Mouse (Mus musculus): ENCODE measurements around the gene Ldlr. TPM values are rescaled to one million over a fixed set of nuclear protein-coding genes. Genes with fewer than 3 reads are reported as not detected.

The Ldlr gene
- polyA plus RNA-seq (2014; fragmentation: Nextera tagmentation; extraction: Ambion mirVana): 18.9 and 22.1 TPM in 2 replicates

DNA sequence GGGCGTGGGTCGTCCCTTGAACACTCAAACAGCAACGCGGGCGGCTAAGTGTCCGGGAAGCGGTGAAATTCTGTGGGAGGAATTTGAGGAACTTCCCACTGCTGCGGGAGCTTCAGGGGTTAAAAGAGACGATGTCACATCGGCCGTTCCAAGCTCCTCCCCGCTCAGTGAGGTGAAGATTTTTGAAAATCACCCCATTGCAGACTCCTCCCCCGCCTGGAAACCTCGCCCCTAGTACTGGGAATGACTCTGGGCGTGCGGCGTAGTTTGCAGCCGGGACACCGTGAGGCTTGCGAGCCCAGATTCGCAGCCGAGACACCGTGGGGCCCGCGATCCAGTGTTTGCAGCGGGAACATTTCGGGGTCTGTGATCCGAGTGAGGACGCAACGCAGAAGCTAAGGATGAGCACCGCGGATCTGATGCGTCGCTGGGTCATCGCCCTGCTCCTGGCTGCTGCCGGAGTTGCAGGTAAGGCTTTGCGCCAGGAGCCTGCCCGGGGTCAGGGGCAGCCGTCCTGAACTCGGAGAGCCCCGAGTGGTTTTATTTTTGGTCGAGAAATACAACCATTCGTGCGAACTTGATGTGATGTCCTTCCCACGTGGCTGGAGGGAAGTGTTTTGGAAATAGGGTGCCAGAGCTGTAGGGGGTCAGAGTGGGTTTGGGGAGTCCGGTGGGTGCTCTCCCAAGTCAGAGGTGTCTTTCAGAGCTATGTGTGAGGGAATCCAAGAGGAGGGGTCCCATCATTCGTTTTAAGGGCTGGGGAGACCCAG is at the start of gene Ldlr:
Gene Ldlr (plus strand): TSS at position 107 of the 770 bp plus-strand sequence.
- under 1% methylated on average over 47 of the region's 47 CpGs for WGBS
- no peaks in the 10 kb centered on the region for H3K9me3 ChIP-seq (ENCODE audit: control insufficient read depth, low read length)
- peak within 1 kb of the TSS; percentile 82 for H3K4me2 ChIP-seq
- peak within 1 kb of the TSS; percentile 93 for H3K27ac ChIP-seq (ENCODE audit: low read depth, low read length)
- no peaks in the 10 kb centered on the region for H3K27me3 ChIP-seq (ENCODE audit: control insufficient read depth, insufficient read depth, low read length)
- ATAC-seq (ENCODE audit: low FRiP score) (peak; percentile 82), DNase-seq (ENCODE audit: low spot score, missing footprints) (peak; percentile 96)
- 0 out of 2 replicates have a peak, but pooled peaks cover 8% of the 10 kb centered on the region for H3K36me3 ChIP-seq (ENCODE audit: control insufficient read depth, insufficient read depth, low read length)
- peaks cover 17% of the 10 kb centered on the region for H3K4me1 ChIP-seq (ENCODE audit: control insufficient read depth, insufficient read depth, low read length)
- H3K9ac ChIP-seq (ENCODE audit: low read length): peak within 1 kb of the TSS; percentile 74
- peak within 1 kb of the TSS; percentile 66 for H3K4me3 ChIP-seq (ENCODE audit: low read depth, low read length)

DNA sequence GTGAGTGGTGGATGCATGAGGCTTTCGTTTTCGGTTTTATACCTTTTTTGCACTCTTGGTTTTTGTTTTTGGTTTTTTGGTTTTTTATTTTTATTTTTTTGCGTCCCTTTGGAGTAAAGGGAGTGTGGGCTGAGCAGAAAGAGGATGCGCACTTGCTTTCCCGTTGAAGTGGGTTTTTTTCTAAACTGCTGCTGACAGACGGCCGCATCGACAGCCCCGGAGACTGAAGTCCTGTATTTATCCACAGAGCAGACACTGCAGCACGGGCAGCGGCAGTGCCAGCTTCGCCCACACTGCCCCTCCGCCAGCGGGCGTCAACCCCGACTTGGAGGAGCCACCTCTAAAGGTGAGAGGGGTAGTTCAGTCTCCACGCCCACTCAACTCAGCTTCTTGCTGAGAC is 45.6 kb upstream of the Ldlr start:
- Histone ChIP-seq H3K4me1 (ENCODE audit: control insufficient read depth, insufficient read depth, low read length) (no peaks in the 10 kb centered on the region), H3K4me2 (no peak overlapping the region), H3K27ac (ENCODE audit: low read depth, low read length) (no peak overlapping the region), H3K36me3 (ENCODE audit: control insufficient read depth, insufficient read depth, low read length) (peaks cover 63% of the 10 kb centered on the region), H3K9ac (ENCODE audit: low read length) (no peak overlapping the region), H3K4me3 (ENCODE audit: low read depth, low read length) (no peak overlapping the region), H3K27me3 (ENCODE audit: control insufficient read depth, insufficient read depth, low read length) (no peaks in the 10 kb centered on the region), H3K9me3 (ENCODE audit: control insufficient read depth, low read length) (no peaks in the 10 kb centered on the region)
- ATAC-seq (ENCODE audit: low FRiP score) (no peak), DNase-seq (ENCODE audit: low spot score, missing footprints) (no peak)
- 97% methylated on average over 17 of the region's 17 CpGs for WGBS

GRCm38 (mm10) chr9:21680448-21680847 is 42.8 kb upstream of the Ldlr start:
- 92% methylated on average over 4 of the region's 4 CpGs for WGBS
- no peak for DNase-seq (ENCODE audit: low spot score, missing footprints)
- H3K27ac ChIP-seq (ENCODE audit: low read depth, low read length): no peak overlapping the region
- H3K4me3 ChIP-seq (ENCODE audit: low read depth, low read length): no peak overlapping the region
- ATAC-seq (ENCODE audit: low FRiP score): no peak
- H3K36me3 ChIP-seq (ENCODE audit: control insufficient read depth, insufficient read depth, low read length): peaks cover 53% of the 10 kb centered on the region
- H3K9ac ChIP-seq (ENCODE audit: low read length): no peak overlapping the region
- no peaks in the 10 kb centered on the region for H3K27me3 ChIP-seq (ENCODE audit: control insufficient read depth, insufficient read depth, low read length)
- H3K4me2 ChIP-seq: no peak overlapping the region
- H3K9me3 ChIP-seq (ENCODE audit: control insufficient read depth, low read length): no peaks in the 10 kb centered on the region
- H3K4me1 ChIP-seq (ENCODE audit: control insufficient read depth, insufficient read depth, low read length): no peaks in the 10 kb centered on the region

DNA sequence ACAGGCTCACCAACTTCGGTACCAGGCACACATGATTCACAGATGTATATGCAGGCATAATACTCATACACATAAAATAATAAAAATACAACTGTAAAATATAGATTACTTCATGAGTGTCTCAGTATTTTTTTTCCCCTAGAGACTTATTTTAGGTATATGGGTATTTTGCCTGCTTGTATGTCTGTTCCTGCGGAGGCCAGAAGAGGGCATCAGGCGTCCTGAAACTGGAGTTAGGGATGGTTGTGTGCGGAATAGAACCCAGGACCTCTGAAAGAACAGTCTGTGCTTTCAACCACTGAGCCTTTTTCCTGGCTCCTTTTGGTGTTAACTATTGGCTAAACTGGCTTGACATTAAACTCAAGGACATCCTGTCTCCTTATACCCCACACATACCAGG is 40.5 kb upstream of the Ldlr start:
- H3K4me1 ChIP-seq (ENCODE audit: control insufficient read depth, insufficient read depth, low read length): no peaks in the 10 kb centered on the region
- WGBS: 83% methylated on average over 4 of the region's 4 CpGs
- no peaks in the 10 kb centered on the region for H3K9me3 ChIP-seq (ENCODE audit: control insufficient read depth, low read length)
- peaks cover 54% of the 10 kb centered on the region for H3K36me3 ChIP-seq (ENCODE audit: control insufficient read depth, insufficient read depth, low read length)
- ATAC-seq (ENCODE audit: low FRiP score) (no peak), DNase-seq (ENCODE audit: low spot score, missing footprints) (no peak)
- H3K27ac ChIP-seq (ENCODE audit: low read depth, low read length): no peak overlapping the region
- H3K4me2 ChIP-seq: no peak overlapping the region
- H3K27me3 ChIP-seq (ENCODE audit: control insufficient read depth, insufficient read depth, low read length): no peaks in the 10 kb centered on the region
- no peak overlapping the region for H3K9ac ChIP-seq (ENCODE audit: low read length)
- H3K4me3 ChIP-seq (ENCODE audit: low read depth, low read length): no peak overlapping the region

DNA sequence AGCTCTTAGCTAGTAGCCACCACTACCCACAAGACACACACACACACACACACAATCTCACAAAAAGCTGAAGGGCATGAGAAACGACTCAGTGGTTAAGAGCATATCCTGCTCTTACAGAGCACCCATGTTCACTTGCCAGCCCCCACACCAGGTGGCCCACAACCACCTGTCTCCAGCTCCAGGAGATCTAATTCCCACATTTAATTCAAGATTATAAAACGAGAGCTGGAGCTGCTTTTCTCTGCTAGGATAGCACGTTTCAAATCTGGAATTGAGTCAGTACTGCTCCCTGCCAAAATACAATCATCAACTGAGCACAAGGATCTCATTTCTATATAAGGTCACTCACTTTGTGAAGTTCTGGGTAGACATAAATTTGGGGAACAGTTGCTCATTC is 39.4 kb upstream of the Ldlr start:
- Histone ChIP-seq H3K27me3 (ENCODE audit: control insufficient read depth, insufficient read depth, low read length) (no peaks in the 10 kb centered on the region), H3K4me1 (ENCODE audit: control insufficient read depth, insufficient read depth, low read length) (no peaks in the 10 kb centered on the region), H3K27ac (ENCODE audit: low read depth, low read length) (no peak overlapping the region), H3K9me3 (ENCODE audit: control insufficient read depth, low read length) (no peaks in the 10 kb centered on the region), H3K4me2 (no peak overlapping the region), H3K9ac (ENCODE audit: low read length) (no peak overlapping the region), H3K36me3 (ENCODE audit: control insufficient read depth, insufficient read depth, low read length) (peaks cover 48% of the 10 kb centered on the region), H3K4me3 (ENCODE audit: low read depth, low read length) (no peak overlapping the region)
- no peak for ATAC-seq (ENCODE audit: low FRiP score)
- WGBS: 79% methylated on average over 3 of the region's 3 CpGs
- no peak for DNase-seq (ENCODE audit: low spot score, missing footprints)

DNA sequence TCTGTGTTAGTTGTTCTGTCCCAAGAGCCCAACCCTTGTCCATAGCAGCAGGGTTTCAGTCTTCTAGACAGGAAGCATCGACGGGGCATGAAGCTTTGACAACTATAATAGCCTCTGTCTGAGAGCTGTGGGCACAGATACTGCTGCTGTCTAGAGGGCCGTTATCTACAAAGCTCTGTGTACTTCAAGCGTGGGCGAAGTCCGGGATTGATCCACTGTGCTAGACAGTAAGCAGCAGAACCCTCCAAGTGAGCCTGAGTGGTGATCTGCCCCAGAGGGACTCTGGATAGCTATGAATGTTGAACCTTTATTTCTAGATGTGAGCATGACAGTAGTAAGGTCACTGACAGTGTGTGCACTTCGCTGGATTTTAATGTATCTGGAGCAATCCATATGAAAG is 34.7 kb upstream of the Ldlr start:
- H3K9me3 ChIP-seq (ENCODE audit: control insufficient read depth, low read length): no peaks in the 10 kb centered on the region
- no peaks in the 10 kb centered on the region for H3K4me1 ChIP-seq (ENCODE audit: control insufficient read depth, insufficient read depth, low read length)
- no peak overlapping the region for H3K4me3 ChIP-seq (ENCODE audit: low read depth, low read length)
- no peak overlapping the region for H3K4me2 ChIP-seq
- WGBS: 92% methylated on average over 7 of the region's 7 CpGs
- DNase-seq (ENCODE audit: low spot score, missing footprints) (no peak), ATAC-seq (ENCODE audit: low FRiP score) (no peak)
- peaks cover 40% of the 10 kb centered on the region for H3K36me3 ChIP-seq (ENCODE audit: control insufficient read depth, insufficient read depth, low read length)
- no peak overlapping the region for H3K9ac ChIP-seq (ENCODE audit: low read length)
- H3K27me3 ChIP-seq (ENCODE audit: control insufficient read depth, insufficient read depth, low read length): no peaks in the 10 kb centered on the region
- no peak overlapping the region for H3K27ac ChIP-seq (ENCODE audit: low read depth, low read length)

DNA sequence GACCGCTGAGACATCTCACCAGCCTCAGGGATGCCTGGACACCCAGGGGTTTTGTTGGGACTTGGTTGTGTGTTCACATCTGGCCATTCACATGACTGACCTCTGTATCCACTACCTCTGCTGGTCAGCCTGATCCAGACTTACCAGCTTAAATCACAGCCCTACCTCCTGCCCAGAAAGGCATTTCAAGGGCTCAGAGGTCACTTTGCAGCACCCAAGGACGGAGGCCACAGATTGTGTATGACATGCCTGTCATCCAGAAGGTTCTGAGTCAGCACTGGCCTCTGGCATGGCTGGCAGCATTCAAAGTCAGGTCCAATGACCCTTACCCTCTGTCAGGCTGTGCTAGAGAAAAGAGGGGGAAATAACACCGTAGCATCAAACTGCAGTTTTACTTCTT is 33.3 kb upstream of the Ldlr start:
- Histone ChIP-seq H3K27me3 (ENCODE audit: control insufficient read depth, insufficient read depth, low read length) (no peaks in the 10 kb centered on the region), H3K4me2 (no peak overlapping the region), H3K4me3 (ENCODE audit: low read depth, low read length) (no peak overlapping the region), H3K4me1 (ENCODE audit: control insufficient read depth, insufficient read depth, low read length) (no peaks in the 10 kb centered on the region), H3K9ac (ENCODE audit: low read length) (no peak overlapping the region), H3K36me3 (ENCODE audit: control insufficient read depth, insufficient read depth, low read length) (peaks cover 37% of the 10 kb centered on the region), H3K9me3 (ENCODE audit: control insufficient read depth, low read length) (no peaks in the 10 kb centered on the region), H3K27ac (ENCODE audit: low read depth, low read length) (no peak overlapping the region)
- ATAC-seq (ENCODE audit: low FRiP score): no peak
- no peak for DNase-seq (ENCODE audit: low spot score, missing footprints)
- 77% methylated on average over 3 of the region's 3 CpGs for WGBS

- H3K36me3 ChIP-seq (ENCODE audit: control insufficient read depth, insufficient read depth, low read length): peaks cover 22% of the 10 kb centered on the region
- ATAC-seq (ENCODE audit: low FRiP score) (peak; percentile 30; the same call in 1 of the 2 replicates), DNase-seq (ENCODE audit: low spot score, missing footprints) (peak; percentile 90)
- H3K27me3 ChIP-seq (ENCODE audit: control insufficient read depth, insufficient read depth, low read length): no peaks in the 10 kb centered on the region
- no peaks in the 10 kb centered on the region for H3K4me1 ChIP-seq (ENCODE audit: control insufficient read depth, insufficient read depth, low read length)
- no peak overlapping the region for H3K27ac ChIP-seq (ENCODE audit: low read depth, low read length)
- WGBS: 53% methylated on average over 2 of the region's 2 CpGs
- no peaks in the 10 kb centered on the region for H3K9me3 ChIP-seq (ENCODE audit: control insufficient read depth, low read length)
- H3K9ac ChIP-seq (ENCODE audit: low read length): no peak overlapping the region
- H3K4me2 ChIP-seq: no peak overlapping the region
- no peak overlapping the region for H3K4me3 ChIP-seq (ENCODE audit: low read depth, low read length)
Measured at GRCm38 (mm10) chr9:21691862-21692261, 31.4 kb upstream of the Ldlr start.

DNA sequence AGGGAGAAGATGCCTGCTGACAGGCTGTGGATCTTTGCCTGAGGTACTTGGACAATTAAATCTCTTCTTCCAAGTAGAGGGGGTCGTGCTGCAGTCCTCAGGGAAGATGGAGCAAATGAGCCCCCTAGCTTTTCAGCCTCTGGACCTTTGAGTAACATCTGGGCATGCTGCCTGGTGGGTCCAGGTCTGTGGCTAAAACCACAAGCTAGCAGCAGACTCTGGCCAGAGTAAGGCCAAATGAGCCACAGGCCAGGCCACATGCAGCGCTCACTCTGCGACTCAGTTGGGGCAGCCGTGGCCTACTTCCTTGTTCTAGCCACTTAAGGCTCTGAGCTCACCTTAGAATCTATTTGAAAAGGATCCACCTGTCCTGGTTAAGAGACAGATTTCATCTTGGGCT is 30.8 kb upstream of the Ldlr start:
- no peaks in the 10 kb centered on the region for H3K9me3 ChIP-seq (ENCODE audit: control insufficient read depth, low read length)
- H3K36me3 ChIP-seq (ENCODE audit: control insufficient read depth, insufficient read depth, low read length): peaks cover 22% of the 10 kb centered on the region
- DNase-seq (ENCODE audit: low spot score, missing footprints) (no peak), ATAC-seq (ENCODE audit: low FRiP score) (no peak)
- no peaks in the 10 kb centered on the region for H3K27me3 ChIP-seq (ENCODE audit: control insufficient read depth, insufficient read depth, low read length)
- no peak overlapping the region for H3K9ac ChIP-seq (ENCODE audit: low read length)
- H3K27ac ChIP-seq (ENCODE audit: low read depth, low read length): no peak overlapping the region
- H3K4me2 ChIP-seq: no peak overlapping the region
- no peak overlapping the region for H3K4me3 ChIP-seq (ENCODE audit: low read depth, low read length)
- 97% methylated on average over 4 of the region's 4 CpGs for WGBS
- H3K4me1 ChIP-seq (ENCODE audit: control insufficient read depth, insufficient read depth, low read length): no peaks in the 10 kb centered on the region
